Mouse (Mus musculus) midbrain, embryonic 11.5 days (tissue): ENCODE data around the gene Clcnka. TPM values are rescaled to one million over a fixed set of nuclear protein-coding genes. Genes with fewer than 3 reads are reported as not detected.

Source experiments
- ATAC-seq: fragments of 200-750 bp; cut with Nextera tagmentation; 2 replicates; pipeline ENCODE4 v1.8.0; 2017; ENCODE audit warnings: moderate TSS enrichment, moderate library complexity; ENCODE audit not compliant: low FRiP score
- DNase-seq: peaks from one replicate; pipeline ENCODE4 v3.0.0; 2015; ENCODE audit warnings: low spot score; ENCODE audit errors: missing footprints
- H3K27ac ChIP-seq: fragments of 300-500 bp; sonication (generic); 2 replicates; pipeline ENCODE4 v1.5.1; 2014; ENCODE audit warnings: low read depth, low read length
- H3K27me3 ChIP-seq: fragments of 300-500 bp; sonication (generic); 2 replicates; pipeline ENCODE4 v1.6.1; 2014; ENCODE audit warnings: mild to moderate bottlenecking, low read length, moderate library complexity, mixed read lengths; ENCODE audit not compliant: control insufficient read depth, insufficient read depth
- H3K36me3 ChIP-seq: fragments of 300-500 bp; sonication (generic); 2 replicates; pipeline ENCODE4 v1.6.1; 2014; ENCODE audit warnings: mild to moderate bottlenecking, low read length, moderate library complexity, mixed read lengths; ENCODE audit not compliant: control insufficient read depth, insufficient read depth
- H3K4me1 ChIP-seq: fragments of 300-500 bp; sonication (generic); 2 replicates; pipeline ENCODE4 v1.6.1; 2014; ENCODE audit warnings: low read length; ENCODE audit not compliant: control insufficient read depth, insufficient read depth
- H3K4me2 ChIP-seq: fragments of 300-500 bp; sonication (generic); 2 replicates; pipeline ENCODE4 v1.6.1; 2014; ENCODE audit warnings: mild to moderate bottlenecking, moderate library complexity
- H3K4me3 ChIP-seq: fragments of 300-500 bp; sonication (generic); 2 replicates; pipeline ENCODE4 v1.5.1; 2014; ENCODE audit warnings: low read depth, low read length
- H3K9ac ChIP-seq: fragments of 300-500 bp; sonication (generic); 2 replicates; pipeline ENCODE4 v1.6.1; 2014; ENCODE audit warnings: low read length
- H3K9me3 ChIP-seq: fragments of 300-500 bp; sonication (generic); 2 replicates; pipeline ENCODE4 v1.6.1; 2016; ENCODE audit warnings: low read length; ENCODE audit not compliant: control insufficient read depth
- WGBS: fragments of 180-500 bp; shearing (Covaris S2); extraction: QIAGEN DNeasy Blood & Tissue Kit; methylation state at CpG from one replicate; pipeline ENCODE4 v1.1.7; 2014; 5-methylcytosine and 5-hydroxymethylcytosine counted together
- polyA plus RNA-seq: library from polyadenylated mRNA; unstranded; fragments of >200 nt; fragmentation: Nextera tagmentation; extraction: Ambion mirVana; gene quantifications from 2 replicates; pipeline ENCODE4 v1.2.1, GENCODE M21; 2014

The Clcnka gene
- polyA plus RNA-seq, 1 experiment from 2014 or later: not detected

- Histone ChIP-seq H3K9me3 (no peaks in the 10 kb centered on the region), H3K9ac (no peak overlapping the region), H3K27ac (no peak overlapping the region), H3K36me3 (no peaks in the 10 kb centered on the region), H3K27me3 (peaks cover 2% of the 10 kb centered on the region; the same call in 1 of the 2 replicates), H3K4me2 (no peak overlapping the region), H3K4me1 (no peaks in the 10 kb centered on the region), H3K4me3 (no peak overlapping the region)
- WGBS: 74% methylated on average over 18 of the region's 18 CpGs
- ATAC-seq (no peak), DNase-seq (no peak)
Measured at GRCm38 (mm10) chr4:141389366-141390150, 9.0 kb downstream of the Clcnka start.

- no peak overlapping the region for H3K4me2 ChIP-seq
- H3K27ac ChIP-seq: no peak overlapping the region
- H3K4me3 ChIP-seq: no peak overlapping the region
- H3K4me1 ChIP-seq: no peaks in the 10 kb centered on the region
- H3K9ac ChIP-seq: no peak overlapping the region
- no peaks in the 10 kb centered on the region for H3K9me3 ChIP-seq
- no peak for ATAC-seq
- no peaks in the 10 kb centered on the region for H3K36me3 ChIP-seq
- H3K27me3 ChIP-seq: peaks cover 17% of the 10 kb centered on the region
- WGBS: 67% methylated on average over 5 of the region's 5 CpGs
- DNase-seq: peak; percentile 66
Measured at GRCm38 (mm10) chr4:141387933-141388332, 10.6 kb downstream of the Clcnka start.

DNA sequence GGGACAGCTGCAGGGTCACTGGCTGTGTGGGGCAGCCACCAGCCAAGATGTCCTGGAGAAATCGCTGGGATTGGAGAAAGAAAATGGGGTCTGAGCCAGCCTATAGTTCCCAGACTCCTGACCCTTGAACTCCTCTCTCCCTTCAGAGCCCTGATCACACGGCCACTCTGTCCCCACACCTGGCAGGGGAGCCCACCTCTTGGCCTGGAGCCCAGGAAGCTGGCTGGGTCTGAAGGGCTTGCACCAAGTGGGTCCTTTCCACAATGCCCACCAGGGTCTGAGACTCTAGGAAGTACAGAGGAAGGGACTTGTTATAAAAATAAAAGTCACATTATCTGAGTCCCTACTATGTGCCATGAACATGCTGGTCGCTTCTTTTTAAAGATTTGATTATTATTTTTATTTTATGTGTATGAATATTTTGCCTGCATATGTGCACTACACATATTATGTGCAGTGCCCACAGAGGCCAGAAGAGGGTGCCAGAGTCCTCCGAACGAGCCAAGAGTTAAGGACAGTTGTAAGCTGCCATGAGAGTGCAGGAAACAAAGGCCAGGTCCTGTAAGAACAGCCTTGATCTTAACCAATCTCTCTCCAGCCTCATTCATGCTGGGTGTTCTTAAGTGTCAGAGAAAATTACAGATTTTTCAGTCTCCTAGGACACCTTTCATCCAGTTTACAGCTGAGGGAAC is 11.3 kb downstream of the Clcnka start:
- ATAC-seq (peak; percentile 36; the same call in 1 of the 2 replicates), DNase-seq (peak; percentile 98)
- H3K9me3 ChIP-seq: no peaks in the 10 kb centered on the region
- peaks cover 4% of the 10 kb centered on the region for H3K4me1 ChIP-seq
- no peaks in the 10 kb centered on the region for H3K36me3 ChIP-seq
- H3K27ac ChIP-seq: no peak overlapping the region
- H3K4me3 ChIP-seq: no peak overlapping the region
- no peak overlapping the region for H3K4me2 ChIP-seq
- H3K9ac ChIP-seq: no peak overlapping the region
- peaks cover 24% of the 10 kb centered on the region for H3K27me3 ChIP-seq
- WGBS: 20% methylated on average over 5 of the region's 5 CpGs

DNA sequence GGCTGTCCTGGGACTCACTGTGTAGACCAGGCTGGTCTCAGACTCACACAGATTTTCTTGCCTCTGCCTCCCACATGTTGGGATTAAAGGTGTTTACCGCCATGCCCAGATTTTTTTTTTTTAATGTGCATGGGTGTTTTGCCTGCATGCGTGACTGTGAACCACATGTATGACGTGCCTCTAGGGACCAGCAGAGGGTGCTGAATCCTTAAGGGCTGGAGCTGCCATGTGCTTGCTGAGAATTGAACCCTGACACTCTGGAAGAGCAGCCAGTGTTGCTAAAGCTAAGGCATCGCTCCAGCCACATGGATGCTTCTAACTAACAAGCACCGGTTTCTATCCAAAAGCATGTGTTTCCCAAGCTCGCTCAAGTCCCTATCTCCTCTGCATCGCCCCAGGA is 12.4 kb downstream of the Clcnka start:
- Histone ChIP-seq H3K36me3 (no peaks in the 10 kb centered on the region), H3K4me1 (peaks cover 4% of the 10 kb centered on the region), H3K27me3 (peaks cover 30% of the 10 kb centered on the region), H3K27ac (no peak overlapping the region), H3K4me3 (no peak overlapping the region), H3K4me2 (no peak overlapping the region), H3K9me3 (no peaks in the 10 kb centered on the region), H3K9ac (no peak overlapping the region)
- peak; percentile 53 for DNase-seq
- no peak for ATAC-seq
- WGBS: 68% methylated on average over 7 of the region's 7 CpGs

GRCm38 (mm10) chr4:141385275-141385674 is 13.2 kb downstream of the Clcnka start:
- H3K4me2 ChIP-seq: no peak overlapping the region
- ATAC-seq: peak; percentile 45; the same call in 1 of the 2 replicates
- no peaks in the 10 kb centered on the region for H3K9me3 ChIP-seq
- H3K27ac ChIP-seq: no peak overlapping the region
- no peaks in the 10 kb centered on the region for H3K36me3 ChIP-seq
- peaks cover 4% of the 10 kb centered on the region for H3K4me1 ChIP-seq
- peaks cover 30% of the 10 kb centered on the region for H3K27me3 ChIP-seq
- H3K4me3 ChIP-seq: no peak overlapping the region
- H3K9ac ChIP-seq: no peak overlapping the region
- peak; percentile 96 for DNase-seq
- WGBS: 1% methylated on average over 7 of the region's 7 CpGs

DNA sequence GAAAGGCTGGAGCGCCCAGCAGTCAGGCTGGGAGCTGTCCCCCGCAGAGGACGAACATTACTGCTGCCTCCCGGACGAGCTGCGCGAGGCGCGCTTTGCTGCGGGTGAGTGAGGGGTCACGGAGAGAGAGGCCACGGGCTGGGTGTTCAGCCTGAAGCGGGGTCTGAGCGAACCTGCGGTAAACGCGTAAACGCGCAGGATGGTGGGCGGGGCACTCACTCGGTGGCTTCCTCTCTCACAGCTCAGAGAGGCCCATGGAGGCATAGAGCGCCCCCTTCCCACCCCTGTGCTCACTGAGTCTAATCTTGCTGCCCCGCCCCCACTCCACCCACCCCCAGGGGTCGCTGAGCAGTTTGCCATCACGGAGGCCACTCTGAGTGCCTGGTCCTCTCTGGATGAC is 16.1 kb downstream of the Clcnka start:
- Histone ChIP-seq H3K27ac (no peak overlapping the region), H3K9ac (peak overlapping the region; percentile 50), H3K36me3 (no peaks in the 10 kb centered on the region), H3K4me3 (peak overlapping the region; percentile 24), H3K9me3 (no peaks in the 10 kb centered on the region), H3K4me2 (peak overlapping the region; percentile 58), H3K4me1 (peaks cover 4% of the 10 kb centered on the region), H3K27me3 (peaks cover 30% of the 10 kb centered on the region)
- DNase-seq (no peak), ATAC-seq (peak; percentile 35; the same call in 1 of the 2 replicates)
- WGBS: under 1% methylated on average over 25 of the region's 25 CpGs

GRCm38 (mm10) chr4:141379674-141380073 is 18.9 kb downstream of the Clcnka start:
- Histone ChIP-seq H3K9me3 (no peaks in the 10 kb centered on the region), H3K27ac (no peak overlapping the region), H3K4me2 (no peak overlapping the region), H3K9ac (no peak overlapping the region), H3K4me1 (peaks cover 4% of the 10 kb centered on the region), H3K27me3 (peaks cover 29% of the 10 kb centered on the region), H3K4me3 (no peak overlapping the region), H3K36me3 (no peaks in the 10 kb centered on the region)
- peak; percentile 66 for DNase-seq
- ATAC-seq: no peak
- 67% methylated on average over 8 of the region's 8 CpGs for WGBS

GRCm38 (mm10) chr4:141372426-141372825 is 26.1 kb downstream of the Clcnka start:
- WGBS: 88% methylated on average over 5 of the region's 5 CpGs
- H3K27me3 ChIP-seq: peaks cover 12% of the 10 kb centered on the region; the same call in 1 of the 2 replicates
- no peak for DNase-seq
- H3K36me3 ChIP-seq: no peaks in the 10 kb centered on the region
- H3K9me3 ChIP-seq: no peaks in the 10 kb centered on the region
- no peak overlapping the region for H3K4me2 ChIP-seq
- H3K27ac ChIP-seq: no peak overlapping the region
- H3K9ac ChIP-seq: no peak overlapping the region
- 0 out of 2 replicates have a peak, but pooled peaks cover 6% of the 10 kb centered on the region for H3K4me1 ChIP-seq
- no peak overlapping the region for H3K4me3 ChIP-seq
- no peak for ATAC-seq
